Mouse (Mus musculus): ENCODE measurements around the gene Ppp1r9a.

The Ppp1r9a gene

DNA sequence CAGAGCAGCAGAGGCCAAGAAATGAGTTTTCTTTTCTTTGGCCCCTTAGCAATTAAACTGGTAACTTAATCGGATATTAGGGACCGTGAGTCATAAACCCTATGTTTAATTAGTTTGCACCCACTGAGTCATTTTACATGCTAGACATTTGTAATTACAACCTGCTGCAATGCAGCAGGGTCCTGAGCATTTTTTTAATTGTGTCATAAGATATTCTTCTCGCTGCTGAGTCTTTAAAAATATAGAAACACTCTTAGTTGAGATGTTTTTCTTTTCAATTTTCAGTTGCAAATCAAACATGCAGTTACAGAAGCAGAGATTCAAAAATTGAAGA is 208.0 kb downstream of the Ppp1r9a start:
- DNase-seq, result no peak

- no peak for DNase-seq
Measured at GRCm38 (mm10) chr6:5113103-5113502, 210.4 kb downstream of the Ppp1r9a start.

DNA sequence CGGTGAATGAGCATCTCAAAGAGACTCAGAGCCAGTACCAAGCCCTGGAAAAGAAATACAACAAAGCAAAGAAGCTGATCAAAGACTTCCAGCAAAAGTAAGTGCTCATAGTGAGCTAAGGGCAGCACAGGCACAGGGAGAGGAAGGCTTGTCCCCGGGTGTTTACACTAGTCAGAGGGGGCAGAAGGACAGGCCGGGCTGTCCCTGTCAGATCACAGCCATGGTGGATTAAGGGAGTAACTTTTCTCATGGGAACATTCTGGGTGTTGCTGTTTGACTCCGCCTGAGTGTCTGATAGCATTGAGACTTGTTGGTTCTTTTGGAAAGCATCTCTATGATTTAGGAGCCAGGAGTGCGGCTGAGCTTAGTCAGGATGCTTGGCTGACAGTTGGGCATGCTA is 211.0 kb downstream of the Ppp1r9a start:
- DNase-seq, result no peak

GRCm38 (mm10) chr6:5114857-5115256 is 212.1 kb downstream of the Ppp1r9a start:
- DNase-seq, result no peak

GRCm38 (mm10) chr6:5119181-5119910 is 216.6 kb downstream of the Ppp1r9a start:
- no peak for DNase-seq

DNA sequence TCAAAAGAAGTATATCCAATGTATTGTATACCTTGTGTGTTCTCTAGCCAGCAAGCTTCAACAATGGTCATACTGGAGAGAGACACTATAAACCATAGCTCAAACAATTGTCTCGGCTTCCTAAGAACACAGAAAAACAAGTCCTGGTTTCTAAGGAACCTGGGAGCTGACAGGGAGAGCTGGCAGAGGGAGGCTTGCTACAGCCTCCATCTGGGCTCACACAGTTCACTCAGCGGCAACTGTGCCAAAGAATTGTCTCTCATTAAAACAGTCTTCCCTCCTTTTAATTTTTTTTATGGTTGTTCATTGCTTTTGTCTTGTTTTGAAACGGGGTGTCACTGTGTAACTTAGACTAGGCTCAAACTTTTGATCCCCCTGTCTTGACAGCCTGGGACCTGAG is 217.5 kb downstream of the Ppp1r9a start:
- no peak for DNase-seq

GRCm38 (mm10) chr6:5129364-5130093 is 226.8 kb downstream of the Ppp1r9a start:
- DNase-seq, result no peak

- DNase-seq, result no peak
Measured at GRCm38 (mm10) chr6:5134986-5135385, 232.3 kb downstream of the Ppp1r9a start.

GRCm38 (mm10) chr6:5136046-5136445 is 233.3 kb downstream of the Ppp1r9a start:
- DNase-seq, result peak; percentile 27

- no peak for DNase-seq
Measured at GRCm38 (mm10) chr6:5138875-5139631, 236.3 kb downstream of the Ppp1r9a start.

GRCm38 (mm10) chr6:5139666-5140065 is 236.9 kb downstream of the Ppp1r9a start:
- DNase-seq, result no peak

- DNase-seq, result no peak
Measured at GRCm38 (mm10) chr6:5147488-5148142, 244.9 kb downstream of the Ppp1r9a start.

GRCm38 (mm10) chr6:5149941-5150340 is 247.2 kb downstream of the Ppp1r9a start:
- no peak for DNase-seq

DNA sequence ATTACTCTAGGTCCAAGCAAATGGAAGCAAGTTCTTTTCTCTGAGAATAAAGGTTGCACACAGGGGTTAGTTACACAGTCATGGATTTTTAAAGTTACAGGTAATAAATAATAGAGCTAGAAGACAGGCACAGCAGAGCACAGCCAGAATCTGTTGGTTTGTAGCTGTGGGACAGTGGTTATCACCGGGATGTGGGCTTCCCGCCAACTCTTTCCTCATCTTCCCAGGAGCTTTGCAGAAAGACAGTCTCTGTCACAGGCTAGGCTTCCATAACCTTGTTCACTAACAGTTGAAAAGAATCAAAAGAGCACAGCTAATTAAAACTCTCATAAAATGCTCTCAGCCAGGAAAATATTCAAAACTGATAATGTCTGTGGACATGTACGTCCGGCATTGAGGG is 248.5 kb downstream of the Ppp1r9a start:
- DNase-seq, result no peak

DNA sequence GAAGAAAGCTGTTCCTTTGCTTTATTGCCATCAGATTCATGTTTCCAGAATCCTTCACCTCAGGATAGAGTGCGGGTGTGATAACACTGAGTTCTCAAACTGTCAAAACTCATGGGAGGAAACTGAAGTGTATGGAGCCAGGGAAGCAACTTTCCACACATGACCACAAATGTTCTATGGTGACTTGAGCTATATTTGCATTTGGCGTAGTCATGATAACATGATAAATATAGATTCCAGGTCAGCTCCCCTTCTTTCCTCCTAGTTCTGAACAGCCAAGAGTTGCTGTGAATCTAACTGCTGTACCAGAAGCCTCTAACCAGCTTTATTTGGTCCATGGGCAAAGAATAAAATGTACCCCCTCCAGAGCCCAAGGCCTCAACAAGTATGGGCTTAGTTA is 249.5 kb downstream of the Ppp1r9a start:
- no peak for DNase-seq

- DNase-seq, result no peak
Measured at GRCm38 (mm10) chr6:5154786-5155185, 252.1 kb downstream of the Ppp1r9a start.

DNA sequence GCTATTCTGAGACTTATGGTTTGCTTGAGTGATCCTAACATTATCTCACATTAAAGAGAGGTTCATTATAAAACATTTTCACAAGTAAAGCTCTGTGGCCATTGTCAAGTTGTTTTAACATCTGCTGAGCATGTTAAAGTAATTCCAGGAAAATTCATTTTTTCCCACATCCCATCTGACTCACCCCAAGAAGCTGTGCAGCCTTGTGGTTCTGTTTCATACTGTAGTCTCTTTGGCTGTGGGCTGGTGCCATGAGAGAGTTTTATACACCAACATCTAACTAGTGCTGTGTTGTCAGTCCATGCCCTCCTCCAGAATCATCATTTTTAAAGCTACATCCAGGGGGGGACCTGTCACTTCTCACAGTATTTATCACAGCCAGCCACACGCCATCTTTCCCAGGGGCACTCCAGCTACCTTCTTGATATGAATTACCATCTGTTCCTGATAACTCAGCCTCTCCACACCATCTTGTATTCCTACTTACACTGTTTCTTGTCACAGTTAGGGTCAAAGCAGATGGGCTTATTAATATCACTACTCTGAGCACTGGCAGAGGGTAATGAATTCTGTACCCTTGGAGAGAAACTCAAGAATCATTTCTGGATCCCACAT is 252.7 kb downstream of the Ppp1r9a start:
- DNase-seq, result no peak

GRCm38 (mm10) chr6:5156541-5157425 is 254.1 kb downstream of the Ppp1r9a start:
- DNase-seq, result no peak

DNA sequence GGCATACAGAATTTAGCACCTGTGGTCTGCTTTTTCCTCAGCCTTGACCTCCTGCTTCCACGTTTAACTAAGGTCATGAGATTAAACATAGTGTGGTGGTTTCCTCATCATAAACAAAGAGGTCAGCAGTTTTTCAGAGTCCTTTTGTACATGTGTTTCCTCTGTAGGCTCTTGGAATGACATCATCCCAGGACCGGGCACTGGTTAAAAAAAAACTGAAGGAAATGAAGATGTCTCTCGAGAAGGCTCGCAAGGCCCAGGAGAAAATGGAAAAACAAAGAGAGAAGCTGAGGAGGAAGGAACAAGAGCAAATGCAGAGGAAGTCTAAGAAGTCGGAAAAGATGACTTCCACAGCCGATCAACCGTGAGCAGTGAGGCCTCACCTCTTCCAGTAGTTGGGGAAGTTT is 256.7 kb downstream of the Ppp1r9a start:
- DNase-seq, result peak; percentile 9

DNA sequence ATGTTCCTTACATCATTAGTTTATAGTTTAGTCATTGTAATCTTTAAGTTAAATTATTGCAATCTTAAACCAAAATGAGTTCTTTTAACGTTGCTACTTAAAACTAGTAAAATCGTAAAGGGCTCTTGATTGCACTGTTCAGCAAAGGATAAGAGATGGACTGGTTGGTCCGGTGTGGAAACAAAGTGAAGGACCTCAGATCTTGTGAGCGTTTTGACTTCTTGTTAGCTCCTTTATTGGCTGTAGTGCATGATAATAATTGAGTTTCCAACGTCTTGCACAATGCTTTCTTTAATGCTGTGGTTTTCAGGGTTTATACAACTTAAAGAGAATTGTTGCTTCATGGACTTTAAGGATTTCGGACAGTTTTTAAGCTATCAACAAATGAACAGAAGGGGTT is 259.3 kb downstream of the Ppp1r9a start:
- no peak for DNase-seq

DNA sequence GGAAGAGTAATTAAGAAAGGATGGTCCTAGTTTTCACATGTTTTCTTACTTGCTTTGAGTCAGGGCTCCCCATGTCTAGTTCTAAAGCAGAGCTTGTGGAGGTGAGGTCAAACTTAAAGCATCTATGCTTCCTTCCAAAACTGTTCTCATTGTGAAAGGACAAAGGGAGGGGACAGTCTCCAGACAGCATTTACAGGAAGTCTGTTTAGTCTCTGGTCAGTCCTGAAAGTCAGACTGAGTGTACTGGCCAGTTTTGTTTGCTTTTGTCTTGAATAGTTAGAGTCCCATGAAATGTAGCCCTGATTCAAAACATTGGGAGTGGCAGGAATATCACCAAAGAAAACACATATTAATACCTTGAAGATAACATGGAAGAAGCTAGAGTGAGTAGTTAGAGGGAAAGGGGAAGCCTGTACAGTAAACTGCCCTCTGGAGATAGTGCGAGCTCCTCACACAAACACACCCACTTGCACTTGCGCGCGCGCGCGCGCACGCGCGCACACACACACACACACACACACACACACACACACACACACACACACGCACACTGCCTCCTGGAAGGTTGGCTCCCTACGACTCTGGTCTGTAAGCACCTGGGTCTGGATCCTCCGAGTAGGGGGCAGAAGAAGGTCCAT is 260.9 kb downstream of the Ppp1r9a start:
- DNase-seq, result no peak

Measured in kidney, postnatal 14 days (tissue).